Mouse (Mus musculus) forebrain, embryonic 11.5 days (tissue): ENCODE data around the gene Tmem132e. TPM values are rescaled to one million over a fixed set of nuclear protein-coding genes. Genes with fewer than 3 reads are reported as not detected.

Experiments used
- ATAC-seq: fragments of 200-750 bp; cut with Nextera tagmentation; replicated peaks from 2 replicates; pipeline ENCODE4 v1.8.0; 2017; ENCODE audit warnings: moderate TSS enrichment; ENCODE audit not compliant: low FRiP score
- DNase-seq: peaks from one replicate; pipeline ENCODE4 v3.0.0-alpha.2; 2017; ENCODE audit warnings: low spot score
- H3K27ac ChIP-seq: fragments of 300-500 bp; sonication (generic); 2 replicates; pipeline ENCODE4 v1.5.1; 2014; ENCODE audit warnings: low read depth, low read length
- H3K27me3 ChIP-seq: fragments of 300-500 bp; sonication (generic); 2 replicates; pipeline ENCODE4 v1.6.1; 2014; ENCODE audit warnings: mild to moderate bottlenecking, low read length, mixed read lengths; ENCODE audit not compliant: control insufficient read depth, insufficient read depth
- H3K36me3 ChIP-seq: fragments of 300-500 bp; sonication (generic); 2 replicates; pipeline ENCODE4 v1.6.1; 2014; ENCODE audit warnings: mild to moderate bottlenecking, low read length, moderate library complexity, mixed read lengths; ENCODE audit not compliant: control insufficient read depth, insufficient read depth
- H3K4me1 ChIP-seq: fragments of 300-500 bp; sonication (generic); replicated peaks from 2 replicates; pipeline ENCODE4 v1.6.1; 2014; ENCODE audit warnings: low read length, mixed read lengths; ENCODE audit not compliant: control insufficient read depth, insufficient read depth
- H3K4me2 ChIP-seq: fragments of 300-500 bp; sonication (generic); 2 replicates; pipeline ENCODE4 v1.6.1; 2014; ENCODE audit warnings: low read depth, mild to moderate bottlenecking, low read length, moderate library complexity, mixed read lengths; ENCODE audit not compliant: severe bottlenecking
- H3K4me3 ChIP-seq: fragments of 300-500 bp; sonication (generic); 2 replicates; pipeline ENCODE4 v1.5.1; 2014; ENCODE audit warnings: low read depth, low read length
- H3K9ac ChIP-seq: fragments of 300-500 bp; sonication (generic); 2 replicates; pipeline ENCODE4 v1.6.1; 2014; ENCODE audit warnings: low read length
- H3K9me3 ChIP-seq: fragments of 300-500 bp; sonication (generic); 2 replicates; pipeline ENCODE4 v1.6.1; 2016; ENCODE audit warnings: low read length, mixed read lengths; ENCODE audit not compliant: control insufficient read depth
- WGBS: fragments of 180-500 bp; shearing (Covaris S2); extraction: QIAGEN DNeasy Blood & Tissue Kit; methylation state at CpG from one replicate; pipeline ENCODE4 v1.1.7; 2014; 5-methylcytosine and 5-hydroxymethylcytosine counted together
- polyA plus RNA-seq: library from polyadenylated mRNA; unstranded; fragments of >200 nt; fragmentation: Nextera tagmentation; extraction: Ambion mirVana; gene quantifications from 2 replicates; pipeline ENCODE4 v1.2.1, GENCODE M21; 2014

The Tmem132e gene
- 0.55 and 0.84 TPM in 2 replicates for polyA plus RNA-seq

- no peaks in the 10 kb centered on the region for H3K9me3 ChIP-seq
- no peak within 1 kb of the TSS for H3K27ac ChIP-seq
- peak within 1 kb of the TSS; percentile 59 for H3K9ac ChIP-seq
- H3K4me1 ChIP-seq = peaks cover 10% of the 10 kb centered on the region
- DNase-seq (peak; percentile 79), ATAC-seq (peak; percentile 64)
- peaks cover 50% of the 10 kb centered on the region for H3K27me3 ChIP-seq
- H3K4me3 ChIP-seq = peak within 1 kb of the TSS; percentile 54
- H3K36me3 ChIP-seq = no peaks in the 10 kb centered on the region
- peak within 1 kb of the TSS; percentile 79 for H3K4me2 ChIP-seq
- under 1% methylated on average over 80 of the region's 88 CpGs for WGBS
Observed at GRCm38 (mm10) chr11:82388371-82389313, at the start of gene Tmem132e. Gene Tmem132e, plus strand, starts transcription at chr11:82388900.

GRCm38 (mm10) chr11:82339921-82340401 is 48.7 kb upstream of the Tmem132e start:
- no peak overlapping the region for H3K27ac ChIP-seq
- DNase-seq = no peak

GRCm38 (mm10) chr11:82340416-82340815 is 48.3 kb upstream of the Tmem132e start:
- Histone ChIP-seq H3K9me3 (no peaks in the 10 kb centered on the region), H3K4me1 (no peaks in the 10 kb centered on the region), H3K27me3 (no peaks in the 10 kb centered on the region), H3K4me3 (no peak overlapping the region), H3K4me2 (no peak overlapping the region), H3K36me3 (no peaks in the 10 kb centered on the region), H3K9ac (no peak overlapping the region), H3K27ac (no peak overlapping the region)
- DNase-seq (no peak), ATAC-seq (no peak)
- WGBS = 59% methylated on average over 6 of the region's 6 CpGs

More at GRCm38 (mm10) chr11:82339921-82340401, 48.7 kb upstream of the Tmem132e start:
- H3K4me2 ChIP-seq = no peak overlapping the region
- H3K9ac ChIP-seq = no peak overlapping the region
- no peaks in the 10 kb centered on the region for H3K27me3 ChIP-seq
- WGBS = 44% methylated on average over 7 of the region's 7 CpGs
- no peaks in the 10 kb centered on the region for H3K4me1 ChIP-seq
- no peaks in the 10 kb centered on the region for H3K9me3 ChIP-seq
- ATAC-seq = no peak
- no peaks in the 10 kb centered on the region for H3K36me3 ChIP-seq
- H3K4me3 ChIP-seq = no peak overlapping the region

GRCm38 (mm10) chr11:82340900-82341299 is 47.8 kb upstream of the Tmem132e start:
- H3K9ac ChIP-seq = no peak overlapping the region
- ATAC-seq (no peak), DNase-seq (no peak)
- no peaks in the 10 kb centered on the region for H3K4me1 ChIP-seq
- H3K36me3 ChIP-seq = no peaks in the 10 kb centered on the region
- 69% methylated on average over 2 of the region's 2 CpGs for WGBS
- no peaks in the 10 kb centered on the region for H3K9me3 ChIP-seq
- no peaks in the 10 kb centered on the region for H3K27me3 ChIP-seq
- no peak overlapping the region for H3K4me3 ChIP-seq
- H3K27ac ChIP-seq = no peak overlapping the region
- no peak overlapping the region for H3K4me2 ChIP-seq

- no peak overlapping the region for H3K4me3 ChIP-seq
- no peak overlapping the region for H3K4me2 ChIP-seq
- H3K27me3 ChIP-seq = no peaks in the 10 kb centered on the region
- H3K9me3 ChIP-seq = no peaks in the 10 kb centered on the region
- DNase-seq = no peak
- H3K27ac ChIP-seq = no peak overlapping the region
- WGBS = 92% methylated on average over 10 of the region's 10 CpGs
- H3K4me1 ChIP-seq = no peaks in the 10 kb centered on the region
- no peak overlapping the region for H3K9ac ChIP-seq
- no peaks in the 10 kb centered on the region for H3K36me3 ChIP-seq
- ATAC-seq = no peak
Observed at GRCm38 (mm10) chr11:82351039-82351438, 37.7 kb upstream of the Tmem132e start.

- Histone ChIP-seq H3K27ac (no peak overlapping the region), H3K4me1 (no peaks in the 10 kb centered on the region), H3K4me2 (no peak overlapping the region), H3K27me3 (no peaks in the 10 kb centered on the region), H3K36me3 (no peaks in the 10 kb centered on the region), H3K9ac (no peak overlapping the region), H3K4me3 (no peak overlapping the region), H3K9me3 (no peaks in the 10 kb centered on the region)
- ATAC-seq = no peak
- 77% methylated on average over 11 of the region's 11 CpGs for WGBS
- no peak for DNase-seq
Observed at GRCm38 (mm10) chr11:82370151-82370550, 18.5 kb upstream of the Tmem132e start.

GRCm38 (mm10) chr11:82371577-82371976 is 17.1 kb upstream of the Tmem132e start:
- no peak overlapping the region for H3K27ac ChIP-seq
- H3K9ac ChIP-seq = no peak overlapping the region
- no peaks in the 10 kb centered on the region for H3K4me1 ChIP-seq
- H3K9me3 ChIP-seq = no peaks in the 10 kb centered on the region
- no peak for ATAC-seq
- no peaks in the 10 kb centered on the region for H3K27me3 ChIP-seq
- no peaks in the 10 kb centered on the region for H3K36me3 ChIP-seq
- H3K4me2 ChIP-seq = no peak overlapping the region
- 69% methylated on average over 4 of the region's 4 CpGs for WGBS
- no peak overlapping the region for H3K4me3 ChIP-seq
- DNase-seq = peak; percentile 57

GRCm38 (mm10) chr11:82380606-82381202 is 8.0 kb upstream of the Tmem132e start:
- 64% methylated on average over 3 of the region's 3 CpGs for WGBS
- ATAC-seq = peak; percentile 69; the same call in 1 of the 2 replicates
- no peak overlapping the region for H3K9ac ChIP-seq
- H3K27ac ChIP-seq = no peak overlapping the region
- no peaks in the 10 kb centered on the region for H3K9me3 ChIP-seq
- peaks cover 2% of the 10 kb centered on the region; the same call in 1 of the 2 replicates for H3K27me3 ChIP-seq
- H3K36me3 ChIP-seq = no peaks in the 10 kb centered on the region
- DNase-seq = peak; percentile 71
- no peaks in the 10 kb centered on the region for H3K4me1 ChIP-seq
- H3K4me3 ChIP-seq = no peak overlapping the region
- H3K4me2 ChIP-seq = no peak overlapping the region
